Mouse (Mus musculus) left cerebral cortex, postnatal 36 days (tissue): ENCODE measurements around the gene Sult2a5. TPM values are rescaled to one million over a fixed set of nuclear protein-coding genes. Genes with fewer than 3 reads are reported as not detected.

Experiments
- DNase-seq, 2 experiments: peaks; one replicate each; pipeline ENCODE4 v3.0.0; 2021 to 2022; ENCODE audit warnings: low spot score in 2 of 2, mixed read lengths in 1 of 2
- intact Hi-C: fragments of 180-260 bp; cut with DNase I; formaldehyde crosslinking; loops from one replicate; pipeline ENCODE4 v1.15.1; 2025
- total RNA-seq, 2 experiments: library from RNA; stranded (reverse); gene quantifications; 2 replicates each; pipeline ENCODE4 v1.2.3; 2021

Gene Sult2a5
- total RNA-seq = not detected

DNA sequence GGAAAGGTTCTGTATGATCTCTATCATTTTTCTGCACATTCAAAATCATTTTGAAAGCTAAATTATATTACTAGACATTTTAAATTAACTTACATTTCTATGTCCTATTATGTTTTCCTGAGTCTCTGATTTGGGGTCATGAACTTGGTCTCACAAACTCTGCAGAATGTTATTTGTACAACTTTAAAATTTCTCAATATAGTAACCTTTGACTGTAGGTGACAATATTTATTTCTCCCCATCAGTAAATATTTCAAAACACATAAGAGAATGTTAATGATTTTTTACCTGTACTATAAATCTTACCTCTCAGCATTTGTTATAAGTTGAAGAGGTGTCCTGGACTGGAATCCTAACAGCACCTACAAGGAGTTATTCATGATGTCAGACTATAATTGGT is at the start of gene Sult2a5:
Gene Sult2a5 (plus strand): TSS at position 301 of the 400 bp plus-strand sequence.
- DNase-seq = no peak
- intact Hi-C loops = no loop called here

Other genes starting within 250 kb of the Sult2a5 start
- gene Cabp5, start 225.8 kb upstream of the Sult2a5 start, total RNA-seq = under 1 TPM; 0.35 to 0.66 TPM
- gene Bsph1, start 173.1 kb upstream of the Sult2a5 start, total RNA-seq = not detected
- not detected for gene Bsph2, start 52.9 kb upstream of the Sult2a5 start, total RNA-seq
- gene Sult2a2, start 109.5 kb downstream of the Sult2a5 start, total RNA-seq = not detected
- gene Sult2a1, start 213.4 kb downstream of the Sult2a5 start, total RNA-seq = not detected